Mouse (Mus musculus) myocyte (in vitro differentiated cells): ENCODE measurements around the gene Slc35f3. TPM values are rescaled to one million over a fixed set of nuclear protein-coding genes. Genes with fewer than 3 reads are reported as not detected.

Source experiments
- H3K27me3 ChIP-seq: one replicate; pipeline ENCODE4 v1.6.1; 2011; ENCODE audit not compliant: control insufficient read depth, insufficient read depth, insufficient read length
- H3K36me3 ChIP-seq: one replicate; pipeline ENCODE4 v1.6.1; 2011; ENCODE audit not compliant: control insufficient read depth, insufficient read depth
- H3K4me2 ChIP-seq: one replicate; pipeline ENCODE4 v1.6.1; 2011; ENCODE audit warnings: low read depth, control low read depth
- H3K4me3 ChIP-seq: one replicate; pipeline ENCODE4 v1.5.1; 2011; ENCODE audit warnings: mild to moderate bottlenecking, control low read depth, moderate library complexity
- H3K79me2 ChIP-seq: one replicate; pipeline ENCODE4 v1.6.1; 2011; ENCODE audit not compliant: control insufficient read depth, insufficient read depth
- H3ac ChIP-seq: one replicate; pipeline ENCODE4 v1.6.1; 2011; ENCODE audit not compliant: control insufficient read depth, insufficient read length
- CEBPB ChIP-seq: IDR thresholded peaks from 2 replicates; pipeline ENCODE4 v1.6.1; 2011; ENCODE audit warnings: mild to moderate bottlenecking, moderate library complexity; ENCODE audit not compliant: poor library complexity, insufficient read depth, severe bottlenecking
- E2F4 ChIP-seq: IDR thresholded peaks from one replicate; pipeline ENCODE4 v1.6.1; 2011; ENCODE audit warnings: mild to moderate bottlenecking, control low read depth, moderate library complexity; ENCODE audit not compliant: insufficient read depth
- MAX ChIP-seq: IDR thresholded peaks from one replicate; pipeline ENCODE4 v1.6.1; 2011; ENCODE audit warnings: low read depth, mild to moderate bottlenecking, control low read depth
- MYOD1 ChIP-seq, 3 experiments: IDR thresholded peaks; one replicate each; pipeline ENCODE4 v1.6.1; 2011; ENCODE audit warnings: control low read depth in 2 of 3, low read depth in 2 of 3, mild to moderate bottlenecking in 2 of 3, moderate library complexity in 1 of 3; ENCODE audit not compliant: insufficient read length in 2 of 3, control insufficient read depth in 1 of 3
- MYOG ChIP-seq, 3 experiments: IDR thresholded peaks; one replicate each; pipeline ENCODE4 v1.6.1; 2011; ENCODE audit warnings: control low read depth in 2 of 3, low read depth in 2 of 3, mild to moderate bottlenecking in 2 of 3; ENCODE audit not compliant: insufficient read length in 2 of 3, control insufficient read depth in 1 of 3, insufficient read depth in 1 of 3
- POLR2A ChIP-seq: IDR thresholded peaks from one replicate; pipeline ENCODE4 v1.6.1; 2011; ENCODE audit warnings: low read depth, mild to moderate bottlenecking, control low read depth, moderate library complexity; ENCODE audit not compliant: insufficient read length
- POLR2AphosphoS2 ChIP-seq: IDR thresholded peaks from one replicate; pipeline ENCODE4 v1.6.1; 2011; ENCODE audit warnings: low read depth, control low read depth; ENCODE audit not compliant: insufficient read length
- REST ChIP-seq: IDR thresholded peaks from one replicate; pipeline ENCODE4 v1.6.1; 2011; ENCODE audit warnings: mild to moderate bottlenecking, control low read depth, moderate library complexity; ENCODE audit not compliant: insufficient read depth, insufficient read length
- SRF ChIP-seq: IDR thresholded peaks from one replicate; pipeline ENCODE4 v1.6.1; 2011; ENCODE audit warnings: low read depth; ENCODE audit not compliant: control insufficient read depth, insufficient read length
- TCF12 ChIP-seq: IDR thresholded peaks from one replicate; pipeline ENCODE4 v1.6.1; 2011; ENCODE audit warnings: mild to moderate bottlenecking, control low read depth; ENCODE audit not compliant: poor library complexity, insufficient read depth, severe bottlenecking
- TCF3 ChIP-seq: IDR thresholded peaks from one replicate; pipeline ENCODE4 v1.6.1; 2011; ENCODE audit warnings: low read depth, control low read depth; ENCODE audit not compliant: insufficient read length
- USF1 ChIP-seq: IDR thresholded peaks from one replicate; pipeline ENCODE4 v1.6.1; 2011; ENCODE audit warnings: low read depth, mild to moderate bottlenecking, control low read depth, moderate library complexity
- polyA plus RNA-seq: library from polyadenylated mRNA; unstranded; fragments of >200 nt; fragmentation: generic; extraction: Trizol; gene quantifications from one replicate; pipeline ENCODE4 v1.2.1, GENCODE M21; 2012; ENCODE audit warnings: missing spikeins

The Slc35f3 gene
- polyA plus RNA-seq, 1 experiment, result 0.02 TPM

GRCm38 (mm10) chr8:126339357-126339756 lies 41.0 kb downstream of the Slc35f3 start:
- Histone ChIP-seq H3K36me3 (no peaks in the 10 kb centered on the region), H3K4me3 (no peak overlapping the region), H3K27me3 (peaks cover 11% of the 10 kb centered on the region), H3ac (no peak overlapping the region), H3K4me2 (no peak overlapping the region), H3K79me2 (no peaks in the 10 kb centered on the region)
- TF ChIP-seq POLR2AphosphoS2 (no peak), CEBPB (no peak), SRF (no peak), MAX (no peak), TCF12 (no peak), MYOG (IDR thresholded peaks at IDR 0.05; ENCODE audit: control insufficient read depth in 1 of 3, insufficient read depth in 1 of 3, insufficient read length in 2 of 3, low read depth in 2 of 3) (no peak), USF1 (no peak), MYOD1 (IDR thresholded peaks at IDR 0.05; ENCODE audit: control insufficient read depth in 1 of 3, insufficient read length in 2 of 3, low read depth in 2 of 3) (no peak), TCF3 (no peak), E2F4 (no peak), REST (no peak), POLR2A (no peak)

- H3K27me3 ChIP-seq, result peaks cover 27% of the 10 kb centered on the region
- no peak for TF ChIP-seq POLR2A
- no peak for TF ChIP-seq USF1
- TF ChIP-seq REST, result no peak
- TF ChIP-seq TCF12, result no peak
- no peak for TF ChIP-seq TCF3
- TF ChIP-seq MYOD1 (IDR thresholded peaks at IDR 0.05; ENCODE audit: control insufficient read depth in 1 of 3, insufficient read length in 2 of 3, low read depth in 2 of 3), result no peak
- TF ChIP-seq POLR2AphosphoS2, result no peak
- TF ChIP-seq MYOG (IDR thresholded peaks at IDR 0.05; ENCODE audit: control insufficient read depth in 1 of 3, insufficient read depth in 1 of 3, insufficient read length in 2 of 3, low read depth in 2 of 3), result no peak
- TF ChIP-seq MAX, result no peak
- TF ChIP-seq E2F4, result no peak
- no peak for TF ChIP-seq CEBPB
- no peaks in the 10 kb centered on the region for H3K79me2 ChIP-seq
- H3K36me3 ChIP-seq, result no peaks in the 10 kb centered on the region
- no peak overlapping the region for H3K4me2 ChIP-seq
- no peak overlapping the region for H3ac ChIP-seq
- H3K4me3 ChIP-seq, result no peak overlapping the region
Measured at GRCm38 (mm10) chr8:126341200-126341599, 42.8 kb downstream of the Slc35f3 start.

DNA sequence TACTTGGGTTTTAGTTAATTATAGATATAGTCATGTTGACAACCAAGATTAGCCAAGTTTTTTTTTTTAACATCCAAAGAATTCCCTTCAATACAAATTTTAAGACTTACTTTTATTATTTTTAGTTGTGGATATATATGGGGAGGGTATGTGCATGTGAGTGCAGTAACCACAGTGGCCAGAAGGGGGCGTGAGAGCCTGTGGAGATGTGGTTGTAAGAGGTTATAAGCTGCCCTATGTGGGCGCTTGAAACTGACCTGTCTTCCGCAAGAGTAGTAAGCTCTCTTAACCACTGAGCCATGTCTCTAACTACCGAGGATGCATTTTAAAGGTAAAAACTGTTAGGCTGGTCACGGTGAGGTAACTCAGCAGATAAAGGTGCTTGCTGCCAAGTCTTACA lies 45.1 kb downstream of the Slc35f3 start:
- Histone ChIP-seq H3K4me3 (no peak overlapping the region), H3K36me3 (no peaks in the 10 kb centered on the region), H3K4me2 (no peak overlapping the region), H3K27me3 (peaks cover 27% of the 10 kb centered on the region), H3ac (no peak overlapping the region), H3K79me2 (no peaks in the 10 kb centered on the region)
- TF ChIP-seq TCF12 (no peak), MYOD1 (IDR thresholded peaks at IDR 0.05; ENCODE audit: control insufficient read depth in 1 of 3, insufficient read length in 2 of 3, low read depth in 2 of 3) (no peak), POLR2AphosphoS2 (no peak), USF1 (no peak), POLR2A (no peak), CEBPB (no peak)

DNA sequence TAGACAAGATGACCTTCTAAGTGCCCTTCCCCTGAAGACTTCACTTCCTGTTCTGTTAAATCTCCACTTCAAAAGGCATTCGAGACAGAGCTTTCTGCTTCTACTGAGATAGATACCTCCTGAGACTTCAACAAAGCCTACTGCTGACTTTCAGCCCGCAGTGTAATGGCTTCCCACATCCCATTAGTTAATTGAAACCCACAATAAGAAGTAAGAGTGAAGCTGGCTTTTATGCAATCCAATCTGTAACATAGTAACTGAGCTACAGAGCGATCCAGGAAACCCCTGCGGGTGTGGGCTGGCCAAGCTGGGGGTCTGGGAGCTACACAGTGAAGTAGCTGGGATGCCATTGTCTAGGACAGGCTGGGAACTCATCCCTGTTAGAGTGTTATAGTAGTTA lies 46.7 kb downstream of the Slc35f3 start:
- H3K79me2 ChIP-seq, result no peaks in the 10 kb centered on the region
- H3K27me3 ChIP-seq, result peaks cover 30% of the 10 kb centered on the region
- TF ChIP-seq TCF3, result no peak
- no peak for TF ChIP-seq MYOG (IDR thresholded peaks at IDR 0.05; ENCODE audit: control insufficient read depth in 1 of 3, insufficient read depth in 1 of 3, insufficient read length in 2 of 3, low read depth in 2 of 3)
- no peak for TF ChIP-seq POLR2A
- no peak for TF ChIP-seq TCF12
- TF ChIP-seq SRF, result no peak
- no peak for TF ChIP-seq MYOD1 (IDR thresholded peaks at IDR 0.05; ENCODE audit: control insufficient read depth in 1 of 3, insufficient read length in 2 of 3, low read depth in 2 of 3)
- TF ChIP-seq E2F4, result no peak
- no peak for TF ChIP-seq POLR2AphosphoS2
- TF ChIP-seq MAX, result no peak

DNA sequence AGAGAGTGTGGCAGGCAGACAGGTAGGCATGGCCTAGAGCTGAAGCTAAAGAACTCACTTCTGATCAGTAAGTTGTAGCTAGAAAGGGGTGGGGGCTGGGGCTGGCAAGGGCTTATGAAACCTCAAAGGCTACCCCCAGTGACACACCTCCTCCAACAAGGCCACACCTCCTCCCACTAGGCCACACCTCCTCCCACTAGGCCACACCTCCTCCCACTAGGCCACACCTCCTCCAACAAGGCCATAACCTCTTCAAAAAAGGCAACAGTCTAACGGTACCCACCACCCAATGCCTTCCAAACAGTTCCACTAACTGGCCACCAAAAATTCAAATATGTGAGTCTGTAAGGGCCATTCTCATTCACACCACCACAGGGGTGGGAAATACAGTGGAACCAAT lies 54.9 kb downstream of the Slc35f3 start:
- Histone ChIP-seq H3K4me2 (no peak overlapping the region), H3K79me2 (no peaks in the 10 kb centered on the region), H3ac (no peak overlapping the region), H3K36me3 (no peaks in the 10 kb centered on the region), H3K4me3 (no peak overlapping the region), H3K27me3 (peaks cover 4% of the 10 kb centered on the region)
- TF ChIP-seq SRF, result no peak
- no peak for TF ChIP-seq TCF3
- no peak for TF ChIP-seq POLR2A
- TF ChIP-seq REST, result no peak

More for the DNA sequence above, 46.7 kb downstream of the Slc35f3 start:
- Histone ChIP-seq H3K4me2 (no peak overlapping the region), H3K36me3 (no peaks in the 10 kb centered on the region), H3K4me3 (no peak overlapping the region), H3ac (no peak overlapping the region)
